Mouse (Mus musculus) erythroid progenitor cell, adult 5-6 weeks (primary cell): ENCODE results near the gene Dlgap5. TPM values are rescaled to one million over a fixed set of nuclear protein-coding genes. Genes with fewer than 3 reads are reported as not detected.

Experiments
- ATAC-seq: replicated peaks from 2 replicates; pipeline ENCODE4 v1.8.0; 2016; ENCODE audit warnings: moderate number of reproducible peaks, mild to moderate bottlenecking, moderate TSS enrichment, inconsistent platforms; ENCODE audit not compliant: poor library complexity, low FRiP score, severe bottlenecking
- total RNA-seq, 2 experiments: library from RNA; stranded (forward) in 1 of 2; stranded (reverse) in 1 of 2; fragments of 150-400 nt in 1 of 2; fragments of 186-747, 209-891 nt in 1 of 2; gene quantifications; 2 replicates each; pipeline versions ENCODE4 v1.2.3 to v1.2.4; 2015 to 2017; ENCODE audit warnings: low replicate concordance in 2 of 2

The Dlgap5 gene
- total RNA-seq, 2 experiments from 2014 or later, result 394 to 449 TPM

DNA sequence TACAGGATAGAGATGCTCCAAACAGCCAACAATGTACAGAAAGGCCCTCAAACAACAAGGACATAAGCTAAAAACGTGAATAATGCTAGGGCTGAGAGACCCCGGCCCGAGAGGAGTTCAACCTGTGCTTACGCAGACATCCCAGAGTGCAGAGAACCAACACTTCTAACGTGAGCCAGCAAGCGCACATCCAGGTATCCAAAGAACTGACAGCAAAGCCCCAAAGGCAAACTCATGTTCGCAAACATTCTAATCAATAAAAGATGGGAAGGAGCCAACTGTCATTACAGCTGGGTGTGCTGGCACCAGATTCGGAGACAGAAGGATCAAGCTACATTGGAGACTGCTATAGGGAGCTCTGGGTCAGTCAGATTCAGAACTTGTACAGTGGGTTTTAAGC, 15.5 kb downstream of the Dlgap5 start:
- ATAC-seq, result no peak; the same call in 1 of the 2 replicates

DNA sequence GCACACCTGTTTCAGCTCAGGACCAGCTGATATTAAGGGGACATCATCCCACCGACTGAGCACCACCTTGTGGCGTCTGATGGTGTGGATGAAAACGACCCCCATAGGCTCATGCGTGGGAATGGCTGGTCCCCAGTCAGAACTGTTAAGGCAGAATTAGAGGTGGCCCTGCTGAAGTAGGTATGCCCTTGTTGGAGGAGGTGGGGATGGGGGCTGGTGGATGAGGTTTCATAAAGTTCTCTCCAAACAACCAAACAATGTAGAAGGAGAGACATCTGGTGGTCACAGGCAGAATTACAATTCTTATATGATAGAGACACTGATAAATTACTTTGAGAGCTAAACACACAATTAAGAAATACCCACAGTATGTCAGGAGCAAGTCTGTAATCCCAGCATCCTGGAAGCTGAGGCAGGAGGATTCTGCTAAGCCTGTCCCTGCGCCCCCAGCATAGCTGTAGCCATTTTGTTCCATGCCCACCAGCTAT, 22.0 kb downstream of the Dlgap5 start:
- ATAC-seq, result no peak

DNA sequence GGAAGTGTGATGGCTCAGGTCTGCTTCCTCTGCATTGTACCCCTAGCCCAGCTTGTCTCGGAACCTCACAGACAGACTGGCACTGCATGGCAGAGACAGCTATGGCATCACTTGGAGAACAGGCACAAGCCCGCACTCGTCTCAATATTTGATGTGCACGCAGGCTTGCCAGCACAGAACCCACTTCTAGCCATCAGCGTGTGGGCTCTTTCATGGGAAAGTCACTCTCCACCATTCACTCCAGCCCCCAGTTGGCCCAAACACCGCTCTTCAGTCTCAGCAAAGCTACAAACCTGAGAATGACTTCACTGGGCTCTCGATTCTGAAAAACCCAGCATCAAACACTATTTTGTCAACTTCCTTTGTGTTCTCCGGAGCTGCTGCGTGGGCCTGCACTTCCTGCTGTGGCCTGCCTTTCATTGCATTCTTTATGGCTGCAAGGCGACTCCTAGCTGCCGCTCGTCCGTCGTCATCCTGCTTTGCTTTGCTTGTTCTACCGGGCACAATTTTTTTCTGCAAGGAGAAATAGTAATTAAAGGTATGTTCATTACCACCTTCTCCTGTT, 22.7 kb downstream of the Dlgap5 start:
- no peak for ATAC-seq

DNA sequence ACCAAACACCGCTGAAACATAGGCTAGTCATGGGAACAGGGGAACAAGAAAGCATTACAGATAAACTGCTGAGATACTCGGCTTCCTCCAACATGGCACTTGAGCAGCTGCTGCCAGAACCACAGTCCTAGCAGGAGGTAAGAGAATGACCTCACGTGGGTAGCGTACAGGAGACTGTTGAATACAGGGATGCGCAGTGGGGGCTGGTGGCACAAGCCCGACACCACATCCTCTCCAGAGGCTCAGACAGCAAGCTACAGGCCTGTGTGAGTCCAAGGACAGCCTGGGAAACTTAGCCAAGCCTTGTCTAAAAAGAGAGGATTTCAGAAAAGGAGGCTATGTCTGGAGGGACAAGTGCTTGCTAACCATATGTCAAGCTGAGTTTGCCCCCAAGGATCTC, 23.2 kb downstream of the Dlgap5 start:
- ATAC-seq, result no peak

DNA sequence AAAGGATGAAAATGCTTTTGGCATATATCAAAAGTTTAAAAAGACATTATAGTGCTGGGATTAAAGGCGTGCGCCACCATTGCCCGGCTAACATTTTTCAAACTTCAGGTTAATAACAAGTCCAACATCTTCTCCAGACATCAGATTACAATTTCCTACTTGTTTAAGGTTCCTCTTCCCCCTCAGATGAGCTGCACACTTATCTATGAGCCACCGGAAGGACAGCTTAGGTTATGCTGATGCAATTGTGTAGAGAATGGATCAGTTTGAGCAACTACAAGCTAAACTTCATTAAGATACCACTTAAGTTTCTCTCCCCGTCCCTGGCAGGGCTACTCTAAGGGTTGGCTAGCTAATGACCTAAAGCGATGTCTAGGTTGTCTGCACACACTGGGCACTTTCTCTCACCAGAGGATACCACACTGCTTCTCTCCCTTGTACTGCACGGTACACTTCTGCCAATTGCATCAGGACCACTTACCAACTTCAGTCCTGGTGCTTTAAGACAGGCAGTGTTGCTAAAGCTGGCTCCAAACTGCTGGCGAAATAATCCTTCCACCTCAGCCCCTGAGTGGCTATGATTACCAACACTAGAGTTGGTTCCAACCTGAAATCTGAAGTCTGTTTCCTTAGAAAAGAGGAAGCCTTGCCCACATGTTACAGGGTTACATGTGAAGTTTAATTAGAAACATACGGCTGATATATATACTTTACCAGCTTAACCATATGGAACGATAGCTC, 24.7 kb downstream of the Dlgap5 start:
- no peak for ATAC-seq

DNA sequence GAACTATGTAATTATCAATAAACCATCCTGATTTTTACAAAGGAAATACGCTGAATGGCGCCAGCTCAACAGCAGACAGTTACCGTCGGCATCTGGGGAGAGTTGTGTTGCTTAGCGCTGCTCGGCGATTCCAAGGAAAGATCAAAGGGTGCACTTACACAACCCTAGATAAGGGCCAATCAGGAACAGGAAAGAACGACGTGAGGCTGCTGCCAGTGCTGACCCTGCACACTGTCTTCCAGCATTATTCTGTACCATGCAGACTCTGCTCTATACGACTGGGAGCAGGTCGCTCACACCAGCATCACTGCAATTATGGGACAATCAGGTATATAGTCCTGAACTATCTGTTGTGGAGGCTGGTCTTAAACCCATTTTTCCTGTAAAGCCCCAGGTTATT, 32.1 kb downstream of the Dlgap5 start:
- ATAC-seq, result no peak

DNA sequence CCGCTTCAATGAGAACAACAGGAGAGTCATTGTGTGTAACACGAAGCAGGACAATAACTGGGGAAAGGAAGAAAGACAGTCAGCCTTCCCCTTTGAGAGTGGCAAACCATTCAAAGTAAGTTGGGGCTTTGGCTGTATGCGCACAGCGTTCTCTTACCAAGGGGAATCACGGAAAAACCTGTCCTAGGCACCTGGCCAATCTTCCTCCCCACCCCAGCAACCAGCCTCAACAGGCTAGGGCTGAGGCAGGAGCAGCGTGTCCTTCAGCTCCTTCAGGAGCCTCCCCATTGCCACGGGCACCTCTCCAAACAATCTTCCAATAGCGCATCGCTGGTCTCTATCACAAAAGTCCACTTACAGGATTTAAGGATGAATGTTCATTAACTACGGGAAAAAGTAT, 33.6 kb downstream of the Dlgap5 start:
- ATAC-seq, result no peak

DNA sequence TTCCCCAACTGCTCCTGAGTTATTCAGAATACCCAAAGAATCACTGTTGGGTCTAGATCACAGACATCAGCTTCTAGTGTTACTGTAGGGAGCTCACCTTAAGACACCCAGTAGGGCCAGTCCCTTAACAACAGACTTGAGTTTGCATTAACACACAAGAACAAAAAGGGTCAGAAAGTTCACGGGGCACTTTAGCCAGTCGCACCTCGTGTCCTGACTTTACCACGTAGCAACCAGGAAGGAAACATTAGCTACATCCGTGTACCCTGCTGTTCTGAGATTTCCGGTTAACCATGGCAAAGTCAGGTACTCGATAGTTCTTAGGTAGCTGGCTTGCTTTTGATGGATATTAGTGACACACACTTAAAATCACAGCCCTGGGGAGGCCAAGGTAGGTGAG, 34.3 kb downstream of the Dlgap5 start:
- no peak for ATAC-seq

DNA sequence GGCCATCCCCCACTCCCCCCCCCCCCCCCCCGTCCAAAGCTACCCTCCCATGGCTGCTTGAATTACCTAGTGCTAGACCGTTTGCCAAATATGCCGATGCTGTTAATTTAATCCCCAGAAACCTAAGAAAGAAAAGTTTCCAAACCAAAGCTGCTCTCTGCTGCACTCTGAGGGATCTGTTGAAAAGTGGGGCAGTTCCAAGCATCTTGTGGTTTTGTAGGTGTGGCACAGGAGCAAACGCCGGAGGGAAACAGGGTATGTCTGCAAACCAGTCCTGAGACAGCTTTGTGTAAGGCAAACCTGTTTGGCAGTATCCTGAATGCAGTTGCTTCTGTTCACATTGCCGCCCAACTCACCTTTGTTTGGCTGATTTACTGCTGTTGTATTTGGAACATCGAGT, 39.9 kb downstream of the Dlgap5 start:
- no peak for ATAC-seq

DNA sequence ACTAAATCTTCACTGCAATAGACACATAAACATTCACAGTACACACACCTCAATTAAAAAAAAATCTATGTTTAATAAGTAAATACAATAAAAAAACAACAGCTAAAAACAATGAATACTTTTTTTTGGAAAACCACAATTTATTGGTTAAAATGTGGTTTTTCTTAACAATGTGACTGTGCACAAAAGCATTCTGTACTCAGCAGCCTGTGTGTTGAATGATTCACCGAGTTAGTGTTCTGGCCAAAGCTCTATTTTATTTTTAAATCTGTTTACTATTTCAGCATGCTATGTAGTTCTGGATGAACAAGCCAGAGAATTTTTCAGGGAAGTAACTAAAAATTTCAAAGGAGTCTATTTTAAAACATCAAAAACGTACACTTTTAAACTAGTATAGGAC, 41.7 kb downstream of the Dlgap5 start:
- ATAC-seq, result no peak

DNA sequence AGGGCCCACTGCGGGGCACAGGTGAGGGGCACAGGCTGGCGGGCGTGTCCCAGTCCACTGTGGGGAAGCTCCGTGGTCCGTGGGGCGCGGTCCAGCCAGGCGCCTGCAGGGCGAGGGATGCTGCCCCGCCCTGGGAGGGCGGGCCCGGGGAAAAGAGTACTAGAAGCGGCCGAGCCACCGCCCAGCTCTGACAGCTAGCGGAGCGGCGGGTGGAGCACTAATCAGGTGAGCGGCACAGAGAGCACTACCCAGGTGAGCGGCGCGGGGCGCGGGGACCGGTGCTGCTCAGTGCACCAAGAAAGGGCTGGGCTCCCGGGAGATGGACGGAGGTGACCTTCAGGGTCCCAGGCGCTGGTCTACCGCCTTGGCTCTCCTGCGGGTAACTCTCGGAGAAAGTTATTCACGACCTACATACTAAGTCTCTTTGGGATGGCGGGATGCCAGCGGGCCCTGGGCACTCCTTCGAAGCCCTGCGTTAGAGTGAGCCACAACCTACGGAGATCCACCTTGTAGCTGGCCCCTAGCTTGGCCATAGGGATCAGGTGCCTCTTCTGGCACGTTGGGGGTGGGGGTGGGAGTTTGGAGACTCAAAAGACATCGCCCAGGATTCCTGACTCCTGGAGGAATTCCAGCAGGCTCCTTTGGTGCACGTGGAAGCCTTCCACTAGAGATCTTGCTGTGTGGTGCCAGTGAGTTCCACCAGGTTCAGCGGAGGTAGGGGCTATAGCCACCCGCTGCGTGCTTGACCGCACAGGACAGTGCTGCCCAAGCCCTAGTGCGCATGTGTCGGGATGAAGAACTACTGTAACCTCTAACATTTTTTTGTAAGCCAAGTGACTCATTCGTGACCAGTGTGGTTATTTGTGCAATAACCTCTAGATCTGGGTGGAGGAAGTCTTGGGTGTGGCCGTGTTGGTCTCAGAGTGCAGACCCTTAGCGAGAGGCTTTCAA, 44.2 kb downstream of the Dlgap5 start:
- peak; percentile 94 for ATAC-seq

DNA sequence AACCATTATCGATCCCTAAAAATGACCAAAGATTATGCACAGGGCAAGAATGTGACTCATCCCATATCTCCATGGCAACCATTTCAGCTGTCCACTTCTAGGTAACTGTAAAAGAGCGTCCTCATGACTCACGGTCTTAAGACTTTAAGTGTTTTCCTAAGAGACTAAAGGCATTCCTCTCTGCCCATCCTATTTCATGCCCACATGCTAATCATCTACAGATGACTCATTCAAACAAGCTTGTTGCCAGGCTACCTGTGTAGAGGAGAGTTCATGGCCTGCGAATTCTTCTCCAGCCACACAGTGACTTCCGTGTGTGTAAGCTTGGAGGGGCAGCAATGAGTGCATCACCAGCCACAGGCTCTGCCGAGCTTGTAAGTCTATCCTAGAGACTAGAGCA, 46.5 kb downstream of the Dlgap5 start:
- ATAC-seq, result no peak

DNA sequence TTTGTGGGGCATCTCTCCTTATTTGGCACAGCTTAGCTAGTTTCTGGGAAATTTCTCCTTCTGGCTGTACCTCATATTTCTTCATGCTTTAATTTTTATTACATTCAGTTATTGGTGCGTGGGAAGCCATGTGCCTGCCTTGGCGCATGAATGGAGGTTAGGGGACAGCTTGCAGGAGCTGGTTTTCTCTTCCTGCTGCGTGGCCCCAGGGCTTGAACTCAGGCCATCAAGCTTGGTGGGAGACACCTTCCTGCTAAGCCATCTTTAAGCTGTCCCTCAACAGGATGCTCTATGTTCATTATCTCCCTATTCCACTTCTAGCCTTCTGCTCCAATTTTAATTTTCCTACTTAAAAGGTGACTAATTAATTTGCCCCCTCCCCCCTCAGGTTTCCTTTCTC, 47.4 kb downstream of the Dlgap5 start:
- no peak for ATAC-seq

DNA sequence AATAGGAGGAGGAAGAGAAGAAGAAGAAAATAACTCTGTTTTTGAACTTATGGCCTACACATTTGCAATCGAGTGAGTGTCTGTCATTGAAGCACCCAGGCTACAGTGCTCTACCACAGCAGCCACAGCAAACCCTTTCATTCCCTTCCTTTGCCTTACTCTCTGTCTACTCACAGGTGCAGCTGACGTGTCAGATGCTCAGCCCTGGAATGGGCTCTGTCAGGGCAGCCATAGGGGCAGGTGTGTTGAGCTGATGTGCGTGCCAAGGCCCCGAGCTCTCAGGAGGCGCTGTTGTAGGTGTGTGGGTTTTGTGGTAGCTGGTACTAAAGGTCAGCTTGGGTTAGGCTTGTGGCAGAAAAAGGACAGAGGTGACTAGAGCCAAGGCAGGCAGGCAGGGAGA, 48.5 kb downstream of the Dlgap5 start:
- no peak for ATAC-seq

DNA sequence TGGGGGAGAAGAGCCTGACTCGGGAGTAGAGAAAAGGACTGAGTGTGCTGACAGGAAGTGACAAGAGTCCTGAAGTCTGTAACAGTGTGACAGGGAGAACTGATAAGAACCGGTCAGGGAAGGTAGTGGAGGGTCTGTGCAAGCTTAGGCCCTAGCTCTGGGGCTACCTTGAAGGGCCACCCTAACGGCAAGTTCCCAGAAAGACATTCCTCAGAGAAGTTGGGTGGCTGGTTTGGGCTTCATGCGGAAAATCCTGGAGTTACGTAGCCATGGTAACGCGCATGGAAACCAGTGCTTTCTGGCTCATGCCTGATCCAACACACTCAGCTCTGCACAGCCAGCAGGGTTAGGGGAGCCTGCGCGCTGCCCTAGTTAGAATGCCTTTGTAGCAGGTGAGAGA, 50.7 kb downstream of the Dlgap5 start, which contains the start of gene Lgals3:
TSS of gene Lgals3 (plus strand) at position 291 of the 400 bp plus-strand sequence.
- ATAC-seq, result no peak

DNA sequence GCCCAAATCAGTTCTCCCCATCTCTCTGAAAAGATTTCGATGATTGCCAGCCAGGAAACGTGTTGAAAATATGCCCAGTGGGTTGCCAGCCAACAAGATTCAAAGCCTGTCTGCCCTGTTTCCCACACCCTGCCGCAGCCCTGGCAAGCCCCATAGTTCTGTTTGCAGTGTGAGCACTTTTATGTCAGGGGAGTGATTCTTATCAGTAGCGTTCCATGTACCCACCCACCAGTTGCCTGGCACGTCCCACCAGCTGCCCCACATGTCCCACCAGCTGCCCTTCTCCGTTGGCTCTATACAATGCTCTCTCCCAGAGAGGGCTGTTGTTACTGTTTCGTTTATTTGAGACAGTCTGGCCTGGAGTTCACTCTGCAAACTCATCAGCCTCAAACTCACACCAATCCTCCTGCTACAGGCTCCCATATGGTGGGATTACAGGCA, 51.3 kb downstream of the Dlgap5 start:
- ATAC-seq, result no peak

DNA sequence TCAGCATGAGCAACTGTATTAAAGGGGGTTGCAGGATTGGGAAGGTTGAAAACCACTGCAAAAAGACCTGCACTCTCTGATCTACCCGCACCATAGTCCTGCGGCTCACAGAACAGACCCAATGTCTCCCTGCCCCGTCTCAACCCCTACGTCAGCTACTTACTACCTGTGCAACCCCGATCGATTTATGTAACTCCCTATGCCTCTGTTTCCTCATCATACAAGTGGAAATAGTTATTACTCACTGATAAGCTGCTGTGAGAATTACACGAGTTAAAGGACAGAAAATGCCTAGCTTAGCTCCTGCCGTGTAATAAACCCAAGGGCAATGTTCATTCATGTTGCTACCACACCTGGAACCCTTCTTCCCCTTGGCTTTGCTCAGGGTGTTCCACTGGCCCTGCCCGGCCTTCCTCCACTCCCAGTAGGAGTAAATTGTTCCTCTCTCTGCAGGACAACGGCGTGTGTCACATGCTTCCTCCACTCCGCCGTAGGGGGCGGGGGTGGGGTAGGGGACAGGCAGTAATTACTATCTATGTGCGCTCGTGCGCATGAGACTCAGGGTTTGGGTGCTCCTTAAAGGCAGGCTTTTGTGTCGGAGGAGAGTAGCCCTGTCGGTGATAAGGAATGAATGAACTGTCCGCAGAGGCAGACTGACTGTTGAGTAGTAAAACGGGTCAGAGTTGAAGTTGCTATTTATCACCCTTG, 53.3 kb downstream of the Dlgap5 start:
- no peak for ATAC-seq

DNA sequence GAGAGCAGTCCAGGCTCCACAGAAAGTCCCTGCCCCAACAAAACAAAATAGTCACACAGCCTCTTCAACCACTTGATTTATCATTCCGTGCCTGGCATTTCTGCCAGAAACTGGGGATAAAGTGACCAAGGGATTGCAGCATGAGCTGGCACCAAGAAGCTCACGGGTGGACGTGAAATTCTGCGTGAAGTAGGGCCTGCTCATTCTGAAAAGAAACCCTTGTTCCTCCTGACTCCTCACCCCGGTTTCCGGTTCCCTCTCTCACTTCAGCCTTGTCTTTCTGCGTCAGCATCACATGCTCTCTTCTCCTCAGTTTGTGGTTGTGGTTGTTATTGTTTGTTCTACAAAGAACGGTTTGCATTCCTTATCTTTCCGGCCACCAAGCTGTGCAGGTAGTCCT, 56.3 kb downstream of the Dlgap5 start:
- ATAC-seq, result no peak

DNA sequence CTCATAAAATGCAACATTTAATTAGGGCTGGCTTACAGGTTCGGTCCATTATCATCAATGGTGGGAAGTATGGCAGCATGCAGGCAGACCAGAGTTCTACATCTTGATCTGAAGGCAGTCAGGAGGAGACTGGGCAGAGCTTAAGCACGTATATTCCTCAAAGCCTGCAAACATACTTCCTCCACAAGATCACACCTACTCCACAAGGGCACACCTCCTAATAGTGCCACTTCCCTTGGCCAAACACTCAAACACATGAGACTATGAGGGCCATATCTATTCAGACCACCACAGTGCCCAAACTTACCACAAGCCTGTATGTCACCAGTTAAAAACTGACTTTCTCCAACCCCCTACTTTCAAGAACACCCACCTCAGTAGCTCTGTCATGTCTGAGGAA, 56.8 kb downstream of the Dlgap5 start:
- no peak for ATAC-seq

DNA sequence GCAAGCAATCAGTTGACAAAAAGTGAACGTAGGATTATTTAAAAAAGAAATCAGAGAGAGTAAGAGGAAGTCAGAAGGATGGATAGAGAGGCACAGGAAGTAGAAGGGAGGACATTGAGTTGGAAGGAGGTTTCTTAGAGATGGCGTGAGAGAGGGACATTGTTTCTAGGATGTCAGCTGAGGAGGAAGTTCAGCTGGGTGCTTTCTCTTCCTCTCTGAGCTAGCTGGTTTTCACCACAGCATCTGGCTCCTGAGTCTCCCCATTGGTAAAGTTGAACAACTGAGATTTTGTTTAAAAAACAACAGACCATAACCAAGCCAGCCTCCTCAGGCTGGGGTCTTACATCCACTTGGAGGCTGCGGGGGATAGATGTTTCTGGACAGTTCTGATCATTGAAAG, 58.6 kb downstream of the Dlgap5 start:
- ATAC-seq, result no peak
